Mouse (Mus musculus) ZHBTc4 (cell line): ENCODE results near the gene Myo10.

ENCODE experiments used
- DNase-seq: peaks from one replicate; pipeline ENCODE4 v3.0.0-alpha.2; 2011; ENCODE audit warnings: low read depth, low spot score

Gene Myo10

GRCm38 (mm10) chr15:25652368-25652767, 30.0 kb downstream of the Myo10 start:
- DNase-seq = no peak

- DNase-seq = no peak
These were observed 30.6 kb downstream of the Myo10 start for GRCm38 (mm10) chr15:25652933-25653332.

- no peak for DNase-seq
These were observed 31.4 kb downstream of the Myo10 start for GRCm38 (mm10) chr15:25653680-25654079.

GRCm38 (mm10) chr15:25662833-25663519, 40.7 kb downstream of the Myo10 start:
- DNase-seq = no peak

GRCm38 (mm10) chr15:25669283-25670247, 47.2 kb downstream of the Myo10 start:
- DNase-seq = peak; percentile 56

GRCm38 (mm10) chr15:25673231-25673980, 51.1 kb downstream of the Myo10 start:
- no peak for DNase-seq

GRCm38 (mm10) chr15:25674099-25674931, 52.0 kb downstream of the Myo10 start:
- no peak for DNase-seq

GRCm38 (mm10) chr15:25674932-25675250, 52.6 kb downstream of the Myo10 start:
- no peak for DNase-seq

- peak; percentile 29 for DNase-seq
These were observed 53.0 kb downstream of the Myo10 start for GRCm38 (mm10) chr15:25675359-25675758.

- no peak for DNase-seq
These were observed 53.9 kb downstream of the Myo10 start for GRCm38 (mm10) chr15:25676056-25676785.

GRCm38 (mm10) chr15:25679081-25679480, 56.8 kb downstream of the Myo10 start:
- no peak for DNase-seq

- DNase-seq = no peak
These were observed 57.3 kb downstream of the Myo10 start for GRCm38 (mm10) chr15:25679616-25680015.

GRCm38 (mm10) chr15:25680269-25680818, 58.0 kb downstream of the Myo10 start:
- no peak for DNase-seq

- no peak for DNase-seq
These were observed 60.7 kb downstream of the Myo10 start for GRCm38 (mm10) chr15:25682953-25683507.

GRCm38 (mm10) chr15:25685186-25685585, 62.9 kb downstream of the Myo10 start:
- no peak for DNase-seq

GRCm38 (mm10) chr15:25688424-25689283, 66.3 kb downstream of the Myo10 start:
- DNase-seq = no peak

GRCm38 (mm10) chr15:25689477-25689876, 67.2 kb downstream of the Myo10 start:
- no peak for DNase-seq

- peak; percentile 62 for DNase-seq
These were observed 67.9 kb downstream of the Myo10 start for GRCm38 (mm10) chr15:25690066-25690745.
